Comparison of ENCODE assay signal across 25 mouse cellular contexts in genomic region chr13:23689459-23689858, GRCm38 (mm10). TPM values are rescaled to one million over a fixed set of nuclear protein-coding genes. Genes with fewer than 3 reads are reported as not detected.
"Had no signal": no experiment of that assay in that cellular context is flagged by ENCODE, and none has a peak within 500 bp of the region (broad histone marks: within the 10 kb centered on the region; RNA-seq: fewer than 3 reads in every experiment).

No protein-coding gene starts in this region.

- H3K9me3 ChIP-seq: intestine, embryonic 15.5 days; kidney, embryonic 15.5 days; lung, embryonic 15.5 days; midbrain, embryonic 12.5 days; midbrain, embryonic 15.5 days; neural tube, embryonic 12.5 days; neural tube, embryonic 15.5 days had no signal

- H3K27me3 ChIP-seq: intestine, embryonic 15.5 days; kidney, embryonic 15.5 days; lung, embryonic 15.5 days; midbrain, embryonic 12.5 days; midbrain, embryonic 15.5 days; neural tube, embryonic 12.5 days; neural tube, embryonic 15.5 days had no signal

- DNase-seq: kidney, adult 11 months; kidney, adult 8-10 months; kidney, postnatal 10 days; kidney, postnatal 36 days; layer of hippocampus, postnatal 36 days; left cerebral cortex, postnatal 4 days; lung, adult 18-20 months; lung, postnatal 10 days; lung, postnatal 36 days; right cerebral cortex, adult 18-20 months; right cerebral cortex, postnatal 14 days; right cerebral cortex, postnatal 4 days; thymus, adult 2 months; thymus, postnatal 25 days had no signal

- H3K27ac ChIP-seq: intestine, embryonic 15.5 days; kidney, embryonic 15.5 days; lung, embryonic 15.5 days; midbrain, embryonic 12.5 days; midbrain, embryonic 15.5 days; neural tube, embryonic 12.5 days; neural tube, embryonic 15.5 days; stomach, postnatal 0 days had no signal

- ATAC-seq: intestine, embryonic 15.5 days; midbrain, embryonic 15.5 days had no signal

- H3K4me2 ChIP-seq: intestine, embryonic 15.5 days; kidney, embryonic 15.5 days; lung, embryonic 15.5 days; midbrain, embryonic 12.5 days; midbrain, embryonic 15.5 days; neural tube, embryonic 12.5 days; neural tube, embryonic 15.5 days had no signal

- H3K9ac ChIP-seq: intestine, embryonic 15.5 days; kidney, embryonic 15.5 days; lung, embryonic 15.5 days; midbrain, embryonic 12.5 days; midbrain, embryonic 15.5 days; neural tube, embryonic 12.5 days; neural tube, embryonic 15.5 days had no signal

- H3K36me3 ChIP-seq: intestine, embryonic 15.5 days; kidney, embryonic 15.5 days; lung, embryonic 15.5 days; midbrain, embryonic 12.5 days; midbrain, embryonic 15.5 days; neural tube, embryonic 12.5 days; neural tube, embryonic 15.5 days had no signal

- H3K4me3 ChIP-seq: intestine, embryonic 15.5 days; kidney, embryonic 15.5 days; lung, embryonic 15.5 days; midbrain, embryonic 12.5 days; midbrain, embryonic 15.5 days; neural tube, embryonic 12.5 days; neural tube, embryonic 15.5 days had no signal

RNA-seq across cellular contexts. Expression of gene Hist1h1t, which starts 6.2 kb away (rescaled TPM):
- total RNA-seq: layer of hippocampus, postnatal 10 days; layer of hippocampus, postnatal 36 days; left cerebral cortex, postnatal 4 days had no signal
- polyA plus RNA-seq: intestine, embryonic 15.5 days; kidney, embryonic 15.5 days; midbrain, embryonic 12.5 days; midbrain, embryonic 15.5 days; neural tube, embryonic 12.5 days; neural tube, embryonic 15.5 days; stomach, embryonic 14.5 days; stomach, postnatal 0 days; urinary bladder, adult 2 months had no signal
